Mouse (Mus musculus): Measurements from ENCODE around the gene Rarg.

DNA sequence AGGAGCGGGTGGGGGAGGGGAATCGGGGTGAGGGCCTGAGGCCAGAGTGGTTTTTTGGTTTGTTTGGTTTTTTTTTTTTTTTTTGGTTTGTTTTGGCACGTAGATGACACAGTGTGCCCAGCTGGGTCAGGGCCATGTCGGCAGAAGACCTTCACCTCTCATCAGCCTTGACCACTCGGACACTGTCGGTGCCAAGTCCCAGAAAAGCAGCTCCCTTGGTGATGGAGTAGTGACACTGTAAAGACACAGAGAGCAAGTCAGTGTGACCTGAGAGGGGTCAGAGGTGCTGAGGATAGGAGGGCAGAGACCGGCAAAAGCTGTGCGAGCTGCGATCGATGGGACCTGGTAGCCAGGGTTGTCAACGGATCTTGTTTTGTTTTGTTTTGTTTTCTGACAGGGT lies 71.1 kb downstream of the Rarg start:
- no peak for TF ChIP-seq POLR2A (IDR thresholded peaks at IDR 0.05; ENCODE audit: low read depth, low read length)
- no peak for TF ChIP-seq CTCF (IDR thresholded peaks at IDR 0.05; ENCODE audit: borderline replicate concordance, insufficient read depth, low read length)

All from embryonic fibroblast, embryonic 13.5 days (primary cell).